Mouse (Mus musculus): ENCODE results near the gene Musk.

The Musk gene

GRCm38 (mm10) chr4:58317536-58317935 is 31.8 kb downstream of the Musk start:
- DNase-seq (ENCODE audit: low spot score) = no peak

GRCm38 (mm10) chr4:58320293-58320692 is 34.5 kb downstream of the Musk start:
- DNase-seq (ENCODE audit: low spot score) = no peak

- no peak for DNase-seq (ENCODE audit: low spot score)
Observed at GRCm38 (mm10) chr4:58326746-58327145, 41.0 kb downstream of the Musk start.

GRCm38 (mm10) chr4:58328231-58328630 is 42.5 kb downstream of the Musk start:
- no peak for DNase-seq (ENCODE audit: low spot score)

GRCm38 (mm10) chr4:58330016-58330415 is 44.3 kb downstream of the Musk start:
- DNase-seq (ENCODE audit: low spot score) = no peak

GRCm38 (mm10) chr4:58330864-58331638 is 45.3 kb downstream of the Musk start:
- DNase-seq (ENCODE audit: low spot score) = no peak

- DNase-seq (ENCODE audit: low spot score) = no peak
Observed at GRCm38 (mm10) chr4:58332394-58332793, 46.6 kb downstream of the Musk start.

- DNase-seq (ENCODE audit: low spot score) = no peak
Observed at GRCm38 (mm10) chr4:58336227-58336626, 50.5 kb downstream of the Musk start.

GRCm38 (mm10) chr4:58339226-58339625 is 53.5 kb downstream of the Musk start:
- no peak for DNase-seq (ENCODE audit: low spot score)

- no peak for DNase-seq (ENCODE audit: low spot score)
Observed at GRCm38 (mm10) chr4:58350206-58350605, 64.4 kb downstream of the Musk start.

GRCm38 (mm10) chr4:58351165-58351564 is 65.4 kb downstream of the Musk start:
- DNase-seq (ENCODE audit: low spot score) = no peak

GRCm38 (mm10) chr4:58351590-58351989 is 65.8 kb downstream of the Musk start:
- no peak for DNase-seq (ENCODE audit: low spot score)

- no peak for DNase-seq (ENCODE audit: low spot score)
Observed at GRCm38 (mm10) chr4:58358996-58359395, 73.2 kb downstream of the Musk start.

- no peak for DNase-seq (ENCODE audit: low spot score)
Observed at GRCm38 (mm10) chr4:58365321-58365720, 79.6 kb downstream of the Musk start.

GRCm38 (mm10) chr4:58371106-58371505 is 85.3 kb downstream of the Musk start:
- DNase-seq (ENCODE audit: low spot score) = no peak

GRCm38 (mm10) chr4:58373599-58373998 is 87.8 kb downstream of the Musk start:
- no peak for DNase-seq (ENCODE audit: low spot score)

- DNase-seq (ENCODE audit: low spot score) = no peak
Observed at GRCm38 (mm10) chr4:58374141-58374870, 88.5 kb downstream of the Musk start.

- no peak for DNase-seq (ENCODE audit: low spot score)
Observed at GRCm38 (mm10) chr4:58379186-58379585, 93.4 kb downstream of the Musk start.

- no peak for DNase-seq (ENCODE audit: low spot score)
Observed at GRCm38 (mm10) chr4:58400861-58401341, 115.1 kb downstream of the Musk start.

GRCm38 (mm10) chr4:58401973-58402501 is 116.3 kb downstream of the Musk start:
- no peak for DNase-seq (ENCODE audit: low spot score)

GRCm38 (mm10) chr4:58413188-58414185 is 127.7 kb downstream of the Musk start:
- DNase-seq (ENCODE audit: low spot score) = no peak

- DNase-seq (ENCODE audit: low spot score) = no peak
Observed at GRCm38 (mm10) chr4:58415537-58415936, 129.8 kb downstream of the Musk start.
